Mouse (Mus musculus) adrenal gland, postnatal 14 days (tissue): ENCODE data around the gene Pde1a. TPM values are rescaled to one million over a fixed set of nuclear protein-coding genes. Genes with fewer than 3 reads are reported as not detected.
"Not testable (repeated sequence)": the region's sequence is repeated elsewhere in the genome, so short reads cannot be mapped to it uniquely, and the experiment has no call there.

Source experiments
- DNase-seq: peaks from one replicate; pipeline ENCODE4 v3.0.0; 2021; ENCODE audit warnings: mixed read lengths
- total RNA-seq: library from RNA; stranded (reverse); gene quantifications from 2 replicates; pipeline ENCODE4 v1.2.3, GENCODE M21; 2021

Gene Pde1a
- total RNA-seq, 1 experiment from 2014 or later = 14.6 TPM

DNA sequence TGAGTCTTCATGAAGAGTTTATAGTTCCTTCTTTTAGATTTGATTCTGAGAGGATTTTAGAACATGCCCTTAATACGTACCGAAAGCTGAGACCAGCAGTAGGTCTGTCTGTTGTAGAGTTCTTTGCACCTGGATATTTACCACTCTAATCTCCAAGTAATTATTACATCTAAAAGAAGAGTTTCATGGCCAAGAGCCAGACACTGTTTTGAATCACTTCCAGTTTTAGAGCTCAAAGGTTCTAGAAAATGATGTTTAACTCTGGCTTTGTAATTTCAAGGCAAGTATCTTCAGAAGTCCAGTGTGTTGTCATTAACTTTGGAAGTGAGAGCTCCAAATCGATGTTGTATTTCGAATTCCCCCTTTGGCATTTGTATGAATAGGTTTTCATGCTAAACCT lies 167.8 kb downstream of the Pde1a start:
- no peak for DNase-seq

DNA sequence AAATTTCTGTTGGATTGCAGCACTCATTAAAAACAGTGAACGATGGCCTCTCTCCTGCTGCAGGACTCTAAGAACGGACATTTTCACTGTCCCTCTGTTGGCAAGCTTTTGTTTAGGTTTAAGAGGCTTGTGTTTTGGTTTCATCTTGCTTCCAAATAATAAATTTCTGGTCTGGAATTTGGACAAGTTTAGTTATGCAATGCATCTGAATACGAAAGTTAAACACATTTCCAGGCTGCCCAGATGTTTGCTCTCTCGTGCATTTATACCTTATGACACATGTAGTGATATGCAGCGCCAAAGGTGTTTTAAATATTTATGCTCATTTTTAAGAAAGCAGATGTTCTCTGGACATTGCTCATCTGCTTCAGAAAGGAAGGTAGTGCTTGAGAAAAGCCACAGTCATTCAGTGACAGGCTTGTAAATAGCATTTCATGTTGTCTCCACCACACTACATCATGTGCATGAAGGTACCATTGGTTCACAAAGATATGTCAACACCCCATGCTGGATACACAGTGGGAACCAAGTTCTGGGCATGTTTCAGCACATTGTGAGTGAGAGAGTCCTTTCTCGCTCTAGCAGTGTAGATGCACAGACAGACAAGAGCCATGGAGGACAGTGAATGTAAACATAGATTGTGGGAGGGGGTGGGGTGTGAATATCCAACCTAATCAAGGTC lies 171.5 kb downstream of the Pde1a start:
- DNase-seq = no peak

- no peak for DNase-seq
These were observed 183.2 kb downstream of the Pde1a start for GRCm38 (mm10) chr2:79945898-79946675.

GRCm38 (mm10) chr2:79934660-79935059 lies 194.6 kb downstream of the Pde1a start:
- no peak for DNase-seq

GRCm38 (mm10) chr2:79922356-79922755 lies 206.9 kb downstream of the Pde1a start:
- DNase-seq = no peak

DNA sequence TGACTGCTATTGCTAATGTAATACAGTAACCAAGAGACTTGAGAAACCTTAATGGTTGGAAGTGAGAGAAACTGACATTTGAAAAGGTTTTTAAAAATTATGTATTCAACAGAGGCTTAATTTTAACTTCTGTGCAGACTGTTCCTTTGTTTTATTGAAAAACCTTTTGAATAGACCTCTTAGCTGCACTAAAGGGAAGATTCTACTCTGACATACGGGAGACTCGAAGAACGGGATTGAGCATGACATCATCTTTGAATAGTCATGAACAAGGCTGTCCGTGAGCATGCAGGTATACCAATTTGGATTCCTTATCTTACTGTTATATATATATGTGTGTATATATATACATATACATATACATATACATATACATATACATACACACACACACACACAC lies 207.9 kb downstream of the Pde1a start:
- no peak for DNase-seq

DNA sequence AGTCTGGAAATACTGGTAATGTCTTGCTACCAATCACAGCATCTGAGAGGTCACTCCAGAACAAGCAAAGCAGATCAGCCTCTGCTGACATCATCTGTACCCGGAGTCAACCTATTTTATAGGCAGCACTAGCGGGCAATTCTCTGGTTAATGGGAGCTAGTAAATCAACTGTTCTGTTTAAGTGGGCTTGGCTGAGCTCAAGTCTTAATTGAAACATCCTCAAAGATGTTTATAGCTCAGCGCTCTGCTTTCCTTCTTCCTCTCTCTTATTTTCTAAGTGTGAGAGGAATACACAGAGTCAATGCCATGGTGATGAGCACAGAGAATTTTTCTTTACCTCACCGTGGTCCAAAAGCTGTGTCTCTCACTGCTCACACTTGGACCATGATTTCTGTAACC lies 208.8 kb downstream of the Pde1a start:
- no peak for DNase-seq

GRCm38 (mm10) chr2:79901841-79902510 lies 227.3 kb downstream of the Pde1a start:
- no peak for DNase-seq

- no peak for DNase-seq
These were observed 230.7 kb downstream of the Pde1a start for GRCm38 (mm10) chr2:79898522-79898921.

DNA sequence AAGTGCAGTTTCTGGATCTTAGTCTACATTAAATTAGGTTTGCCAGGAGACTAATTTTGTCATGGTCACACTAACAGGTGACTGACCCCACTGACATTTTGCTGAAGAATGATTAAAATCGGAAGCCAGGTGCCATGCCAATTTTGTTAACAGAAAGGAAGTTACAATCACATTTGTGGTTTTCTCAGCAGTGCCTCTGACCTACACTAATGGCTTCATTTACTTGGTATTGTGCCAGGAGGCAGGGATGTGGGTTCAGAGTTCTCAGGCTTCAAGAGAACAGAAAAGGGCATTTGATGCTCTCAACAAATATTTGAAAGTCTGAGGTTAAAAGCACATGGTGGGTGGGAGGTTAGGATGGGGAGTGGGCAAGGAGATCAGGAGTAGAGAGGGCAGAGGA lies 236.4 kb downstream of the Pde1a start:
- DNase-seq = peak; percentile 8

DNA sequence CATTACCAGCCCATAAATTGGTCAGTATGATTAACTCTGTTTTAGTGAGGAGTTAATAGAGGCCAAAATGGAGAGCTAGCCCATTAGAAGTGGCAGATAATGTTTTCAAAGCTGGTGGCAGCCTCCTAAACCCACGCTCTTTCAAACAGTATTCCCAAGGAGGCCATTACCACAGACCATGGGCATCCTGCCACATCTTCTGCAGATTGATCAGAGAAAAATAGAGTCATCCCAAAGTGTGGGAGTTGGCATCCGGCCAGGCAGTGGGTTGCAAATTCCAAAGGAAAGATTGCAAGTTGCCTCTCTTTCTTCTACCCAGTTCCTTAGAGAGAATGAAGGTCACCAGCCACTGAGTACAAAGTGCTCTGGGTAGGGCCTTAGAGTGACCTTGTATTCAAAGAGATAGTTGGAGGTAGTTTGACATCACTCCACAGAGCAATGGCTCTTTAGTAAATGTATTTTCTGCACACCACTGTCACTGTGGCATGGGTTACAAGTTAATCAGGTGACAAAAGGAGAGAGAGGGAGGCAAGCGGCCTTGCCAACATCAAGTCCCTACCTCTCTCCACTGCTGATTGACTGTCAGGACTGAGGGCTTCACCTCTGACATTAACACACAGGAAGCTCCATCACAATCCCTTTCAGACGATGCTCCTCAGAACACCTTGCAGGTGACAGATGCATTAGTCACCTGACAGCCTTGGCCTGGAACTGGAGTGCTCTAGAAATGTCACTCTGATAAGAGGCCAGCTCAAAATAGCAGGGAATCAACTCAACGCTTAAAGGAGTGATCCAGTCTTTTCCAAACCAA lies 237.3 kb downstream of the Pde1a start:
- peak; percentile 86 for DNase-seq

DNA sequence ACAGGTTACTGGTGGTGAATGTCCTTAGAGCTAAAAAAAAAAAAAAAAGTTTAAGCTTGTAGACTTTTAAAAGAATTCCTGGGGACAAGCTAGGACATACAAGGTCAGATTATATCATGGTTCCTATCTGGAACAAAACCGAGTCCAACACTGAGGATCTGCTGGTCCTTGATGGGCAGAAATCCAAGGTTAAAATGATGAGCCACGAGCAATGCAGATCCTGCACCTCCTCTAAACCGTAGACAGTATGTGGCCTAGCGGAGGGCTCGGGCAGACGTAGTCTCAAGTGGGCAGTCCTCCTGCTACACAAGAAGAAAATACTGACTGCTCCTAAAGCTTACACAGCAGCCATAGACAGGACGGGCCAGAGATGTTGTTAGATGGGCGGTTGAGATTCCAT lies 238.5 kb downstream of the Pde1a start:
- peak; percentile 22 for DNase-seq

DNA sequence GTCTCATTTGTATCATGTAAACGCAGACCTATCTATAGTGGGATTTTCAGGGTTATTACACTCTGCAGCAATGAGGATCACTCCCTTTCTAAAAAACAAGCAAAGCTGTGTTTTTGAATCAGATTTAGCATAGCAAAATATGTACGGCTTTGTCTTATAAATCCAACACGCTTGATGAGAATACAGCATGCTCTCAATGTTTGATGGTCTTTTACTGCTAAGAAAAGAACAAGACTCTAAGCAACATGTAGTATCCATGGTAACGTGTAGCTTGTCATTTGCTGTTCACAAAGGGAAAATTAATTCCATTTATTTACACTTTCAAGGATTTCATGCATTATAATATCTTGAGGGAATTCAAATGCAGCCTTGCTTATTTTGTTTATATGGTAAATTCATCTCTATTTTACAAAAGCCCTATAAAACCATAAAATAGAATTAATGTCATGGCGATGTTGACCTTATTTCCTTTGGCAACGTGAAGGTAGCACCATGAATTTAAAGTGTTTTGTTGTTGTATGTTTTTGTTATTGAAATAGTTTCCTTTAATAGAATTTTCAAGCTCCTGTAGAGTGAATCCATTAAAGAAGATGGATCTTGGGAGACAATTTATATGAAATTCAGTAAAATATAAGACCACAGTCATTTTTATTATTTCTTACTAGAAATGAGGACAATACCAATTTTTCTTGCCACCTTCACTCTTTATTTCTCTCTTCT lies 245.5 kb downstream of the Pde1a start:
- no peak for DNase-seq

GRCm38 (mm10) chr2:79883210-79883609 lies 246.0 kb downstream of the Pde1a start:
- DNase-seq = no peak

DNA sequence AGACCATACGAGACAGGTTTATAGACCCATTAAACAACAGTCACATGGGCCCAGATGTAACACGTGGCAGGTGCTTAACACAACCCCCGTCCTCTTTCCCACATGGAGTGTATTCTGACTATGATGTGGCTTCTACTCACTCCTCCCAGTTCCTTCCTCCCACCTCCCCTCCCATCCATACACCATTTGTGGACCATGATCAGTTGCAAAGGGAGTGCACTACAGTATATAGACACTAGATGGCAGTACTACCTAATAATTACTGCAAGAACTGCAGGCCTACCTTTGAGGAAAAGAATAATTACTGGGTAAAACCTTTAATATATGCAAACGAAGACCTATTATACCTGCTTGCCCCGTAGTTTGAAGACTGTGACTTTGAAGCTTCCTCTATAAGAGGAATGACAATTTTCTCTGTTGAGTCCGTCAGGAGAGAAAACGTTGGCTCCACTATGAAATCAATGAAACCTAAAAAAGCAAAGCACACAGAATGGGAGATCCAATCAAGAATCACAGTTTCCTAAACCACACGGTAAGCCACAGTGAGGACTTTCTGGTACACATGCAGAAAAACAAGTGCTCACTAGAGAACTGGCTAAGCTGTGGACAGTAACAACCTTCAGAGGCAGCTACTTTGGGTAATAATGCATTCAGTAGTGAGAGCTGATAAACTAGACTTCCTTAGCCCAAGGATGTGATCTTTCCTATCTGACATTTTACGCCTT lies 263.8 kb downstream of the Pde1a start:
- peak; percentile 29 for DNase-seq

- DNase-seq = no peak
These were observed 272.4 kb downstream of the Pde1a start for GRCm38 (mm10) chr2:79856874-79857273.

DNA sequence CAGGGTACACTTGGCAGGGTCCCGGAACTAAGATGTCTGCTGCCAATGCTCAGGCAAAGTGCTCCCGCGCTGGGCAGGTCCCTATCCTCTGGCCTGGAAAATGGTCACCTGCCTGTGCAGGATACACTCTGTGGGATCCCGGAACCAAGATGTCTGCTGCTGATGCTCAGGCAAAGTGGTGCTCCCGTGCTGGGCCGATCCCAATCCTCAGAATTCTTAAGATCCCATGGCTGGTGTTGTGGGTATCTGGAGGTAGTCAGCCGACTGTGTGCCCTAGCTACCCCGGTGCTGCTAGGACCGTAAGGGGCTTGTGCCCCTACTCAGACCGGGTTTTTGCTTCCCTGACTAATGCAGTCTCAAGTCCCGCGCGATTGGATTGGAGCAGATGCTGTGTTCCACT lies 281.9 kb downstream of the Pde1a start:
- not testable (repeated sequence) for DNase-seq

DNA sequence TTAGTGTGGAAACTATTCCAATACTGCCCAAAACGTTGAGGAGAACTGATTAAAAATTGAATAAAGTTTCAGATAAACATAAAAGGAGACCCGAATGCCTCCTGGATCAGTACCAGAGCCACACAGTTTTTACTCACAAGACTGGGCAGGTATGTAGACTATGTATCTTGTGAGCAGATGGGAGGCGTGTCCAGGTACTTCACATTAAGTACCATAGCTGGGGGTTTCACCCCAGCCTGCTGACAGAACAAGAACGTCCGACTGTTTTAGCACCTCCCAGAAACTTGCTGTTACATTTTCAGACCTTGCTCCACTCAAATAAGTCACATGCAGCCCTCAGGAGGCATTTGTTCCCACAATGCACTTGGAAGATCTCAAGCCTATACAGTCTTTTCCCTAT lies 289.7 kb downstream of the Pde1a start:
- DNase-seq = no peak

- no peak for DNase-seq
These were observed 290.2 kb downstream of the Pde1a start for GRCm38 (mm10) chr2:79839090-79839489.

GRCm38 (mm10) chr2:79825853-79826252 lies 303.4 kb downstream of the Pde1a start:
- no peak for DNase-seq

DNA sequence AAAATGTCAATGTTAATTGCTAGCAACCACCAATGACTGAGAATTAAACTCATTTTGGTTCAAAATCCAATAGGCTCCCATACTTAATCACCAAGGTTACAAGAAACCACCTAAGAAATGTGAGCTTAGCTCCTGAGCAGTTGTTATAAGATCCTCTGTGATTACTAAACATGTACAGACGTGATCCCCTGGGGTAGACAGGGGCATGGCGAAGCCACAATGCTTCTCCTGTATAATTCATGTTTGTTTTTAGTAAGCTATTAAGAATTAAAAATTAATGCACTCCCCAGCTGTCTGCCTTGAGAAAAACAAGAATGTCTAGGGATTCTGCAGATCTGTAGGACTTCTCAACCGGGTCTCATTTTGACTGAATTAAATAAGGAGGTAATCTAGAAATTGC lies 309.7 kb downstream of the Pde1a start:
- DNase-seq = no peak
